Mouse (Mus musculus): ENCODE measurements around the gene Rer1. TPM values are rescaled to one million over a fixed set of nuclear protein-coding genes. Genes with fewer than 3 reads are reported as not detected.

Gene Rer1
- polyA plus RNA-seq, 1 experiment from 2014 or later, result 149 TPM

- Histone ChIP-seq H3K36me3 (ENCODE audit: control insufficient read depth, insufficient read depth, low read length) (no peaks in the 10 kb centered on the region), H3K9me3 (ENCODE audit: control insufficient read depth, low read length) (peaks cover 2% of the 10 kb centered on the region; the same call in 1 of the 2 replicates), H3K4me3 (ENCODE audit: low read depth, low read length) (no peak overlapping the region), H3K27me3 (ENCODE audit: control insufficient read depth, insufficient read depth, low read length) (no peaks in the 10 kb centered on the region), H3K27ac (replicated peaks; ENCODE audit: low read depth, low read length) (peak overlapping the region; percentile 59; the same call in 1 of the 2 replicates), H3K4me2 (ENCODE audit: low read depth, severe bottlenecking) (no peak overlapping the region), H3K4me1 (ENCODE audit: control insufficient read depth, insufficient read depth, low read length) (peaks cover 32% of the 10 kb centered on the region), H3K9ac (ENCODE audit: low read length) (no peak overlapping the region)
- ATAC-seq (ENCODE audit: insufficient number of reproducible peaks, low FRiP score, low TSS enrichment, low read depth), result no peak
- DNase-seq (ENCODE audit: low spot score), result no peak
- 70% methylated on average over 5 of the region's 5 CpGs for WGBS
These were observed 34.4 kb upstream of the Rer1 start for GRCm38 (mm10) chr4:155120583-155120982.

- no peak overlapping the region for H3K4me2 ChIP-seq (ENCODE audit: low read depth, severe bottlenecking)
- ATAC-seq (ENCODE audit: insufficient number of reproducible peaks, low FRiP score, low TSS enrichment, low read depth), result no peak
- DNase-seq (ENCODE audit: low spot score), result no peak
- H3K27ac ChIP-seq (replicated peaks; ENCODE audit: low read depth, low read length), result no peak overlapping the region
- H3K4me3 ChIP-seq (ENCODE audit: low read depth, low read length), result no peak overlapping the region
- H3K36me3 ChIP-seq (ENCODE audit: control insufficient read depth, insufficient read depth, low read length), result no peaks in the 10 kb centered on the region
- no peaks in the 10 kb centered on the region for H3K27me3 ChIP-seq (ENCODE audit: control insufficient read depth, insufficient read depth, low read length)
- peaks cover 2% of the 10 kb centered on the region; the same call in 1 of the 2 replicates for H3K9me3 ChIP-seq (ENCODE audit: control insufficient read depth, low read length)
- peaks cover 32% of the 10 kb centered on the region for H3K4me1 ChIP-seq (ENCODE audit: control insufficient read depth, insufficient read depth, low read length)
- H3K9ac ChIP-seq (ENCODE audit: low read length), result no peak overlapping the region
- WGBS, result 78% methylated on average over 7 of the region's 7 CpGs
These were observed 33.9 kb upstream of the Rer1 start for GRCm38 (mm10) chr4:155120038-155120437.

- no peak for ATAC-seq (ENCODE audit: insufficient number of reproducible peaks, low FRiP score, low TSS enrichment, low read depth)
- WGBS, result 89% methylated on average over 10 of the region's 10 CpGs
- H3K4me2 ChIP-seq (ENCODE audit: low read depth, severe bottlenecking), result no peak overlapping the region
- H3K27ac ChIP-seq (replicated peaks; ENCODE audit: low read depth, low read length), result no peak overlapping the region
- no peak for DNase-seq (ENCODE audit: low spot score)
- H3K4me3 ChIP-seq (ENCODE audit: low read depth, low read length), result no peak overlapping the region
- H3K27me3 ChIP-seq (ENCODE audit: control insufficient read depth, insufficient read depth, low read length), result no peaks in the 10 kb centered on the region
- H3K9ac ChIP-seq (ENCODE audit: low read length), result no peak overlapping the region
- no peaks in the 10 kb centered on the region for H3K36me3 ChIP-seq (ENCODE audit: control insufficient read depth, insufficient read depth, low read length)
- H3K9me3 ChIP-seq (ENCODE audit: control insufficient read depth, low read length), result peaks cover 2% of the 10 kb centered on the region; the same call in 1 of the 2 replicates
- peaks cover 26% of the 10 kb centered on the region for H3K4me1 ChIP-seq (ENCODE audit: control insufficient read depth, insufficient read depth, low read length)
These were observed 32.1 kb upstream of the Rer1 start for GRCm38 (mm10) chr4:155118278-155118677.

GRCm38 (mm10) chr4:155117396-155117978 lies 31.3 kb upstream of the Rer1 start:
- no peaks in the 10 kb centered on the region for H3K27me3 ChIP-seq (ENCODE audit: control insufficient read depth, insufficient read depth, low read length)
- 75% methylated on average over 6 of the region's 6 CpGs for WGBS
- H3K9ac ChIP-seq (ENCODE audit: low read length), result no peak overlapping the region
- no peak for DNase-seq (ENCODE audit: low spot score)
- no peak overlapping the region for H3K4me3 ChIP-seq (ENCODE audit: low read depth, low read length)
- peaks cover 2% of the 10 kb centered on the region; the same call in 1 of the 2 replicates for H3K9me3 ChIP-seq (ENCODE audit: control insufficient read depth, low read length)
- H3K36me3 ChIP-seq (ENCODE audit: control insufficient read depth, insufficient read depth, low read length), result no peaks in the 10 kb centered on the region
- H3K4me1 ChIP-seq (ENCODE audit: control insufficient read depth, insufficient read depth, low read length), result peaks cover 21% of the 10 kb centered on the region
- no peak for ATAC-seq (ENCODE audit: insufficient number of reproducible peaks, low FRiP score, low TSS enrichment, low read depth)
- H3K4me2 ChIP-seq (ENCODE audit: low read depth, severe bottlenecking), result no peak overlapping the region
- H3K27ac ChIP-seq (replicated peaks; ENCODE audit: low read depth, low read length), result no peak overlapping the region

GRCm38 (mm10) chr4:155116607-155117006 lies 30.4 kb upstream of the Rer1 start:
- H3K36me3 ChIP-seq (ENCODE audit: control insufficient read depth, insufficient read depth, low read length), result no peaks in the 10 kb centered on the region
- no peaks in the 10 kb centered on the region for H3K27me3 ChIP-seq (ENCODE audit: control insufficient read depth, insufficient read depth, low read length)
- 91% methylated on average over 4 of the region's 4 CpGs for WGBS
- DNase-seq (ENCODE audit: low spot score) (no peak), ATAC-seq (ENCODE audit: insufficient number of reproducible peaks, low FRiP score, low TSS enrichment, low read depth) (no peak)
- peaks cover 15% of the 10 kb centered on the region for H3K4me1 ChIP-seq (ENCODE audit: control insufficient read depth, insufficient read depth, low read length)
- H3K9me3 ChIP-seq (ENCODE audit: control insufficient read depth, low read length), result peaks cover 2% of the 10 kb centered on the region; the same call in 1 of the 2 replicates
- H3K27ac ChIP-seq (replicated peaks; ENCODE audit: low read depth, low read length), result no peak overlapping the region
- no peak overlapping the region for H3K9ac ChIP-seq (ENCODE audit: low read length)
- H3K4me2 ChIP-seq (ENCODE audit: low read depth, severe bottlenecking), result no peak overlapping the region
- no peak overlapping the region for H3K4me3 ChIP-seq (ENCODE audit: low read depth, low read length)

GRCm38 (mm10) chr4:155113766-155114410 lies 27.7 kb upstream of the Rer1 start:
- Histone ChIP-seq H3K9me3 (ENCODE audit: control insufficient read depth, low read length) (no peaks in the 10 kb centered on the region), H3K36me3 (ENCODE audit: control insufficient read depth, insufficient read depth, low read length) (no peaks in the 10 kb centered on the region), H3K9ac (ENCODE audit: low read length) (no peak overlapping the region), H3K4me2 (ENCODE audit: low read depth, severe bottlenecking) (no peak overlapping the region), H3K27ac (replicated peaks; ENCODE audit: low read depth, low read length) (no peak overlapping the region), H3K4me1 (ENCODE audit: control insufficient read depth, insufficient read depth, low read length) (peaks cover 5% of the 10 kb centered on the region; the same call in 1 of the 2 replicates), H3K4me3 (ENCODE audit: low read depth, low read length) (no peak overlapping the region), H3K27me3 (ENCODE audit: control insufficient read depth, insufficient read depth, low read length) (no peaks in the 10 kb centered on the region)
- DNase-seq (ENCODE audit: low spot score) (no peak), ATAC-seq (ENCODE audit: insufficient number of reproducible peaks, low FRiP score, low TSS enrichment, low read depth) (no peak)
- WGBS, result 68% methylated on average over 8 of the region's 8 CpGs

GRCm38 (mm10) chr4:155109471-155109870 lies 23.3 kb upstream of the Rer1 start:
- H3K36me3 ChIP-seq (ENCODE audit: control insufficient read depth, insufficient read depth, low read length), result no peaks in the 10 kb centered on the region
- no peak for ATAC-seq (ENCODE audit: insufficient number of reproducible peaks, low FRiP score, low TSS enrichment, low read depth)
- H3K9ac ChIP-seq (ENCODE audit: low read length), result no peak overlapping the region
- no peak overlapping the region for H3K4me2 ChIP-seq (ENCODE audit: low read depth, severe bottlenecking)
- H3K27ac ChIP-seq (replicated peaks; ENCODE audit: low read depth, low read length), result no peak overlapping the region
- H3K4me3 ChIP-seq (ENCODE audit: low read depth, low read length), result no peak overlapping the region
- no peak for DNase-seq (ENCODE audit: low spot score)
- 65% methylated on average over 5 of the region's 5 CpGs for WGBS
- H3K9me3 ChIP-seq (ENCODE audit: control insufficient read depth, low read length), result no peaks in the 10 kb centered on the region
- peaks cover 2% of the 10 kb centered on the region; the same call in 1 of the 2 replicates for H3K4me1 ChIP-seq (ENCODE audit: control insufficient read depth, insufficient read depth, low read length)
- no peaks in the 10 kb centered on the region for H3K27me3 ChIP-seq (ENCODE audit: control insufficient read depth, insufficient read depth, low read length)

GRCm38 (mm10) chr4:155107886-155108285 lies 21.7 kb upstream of the Rer1 start:
- Histone ChIP-seq H3K4me3 (ENCODE audit: low read depth, low read length) (no peak overlapping the region), H3K36me3 (ENCODE audit: control insufficient read depth, insufficient read depth, low read length) (no peaks in the 10 kb centered on the region), H3K4me2 (ENCODE audit: low read depth, severe bottlenecking) (no peak overlapping the region), H3K27ac (replicated peaks; ENCODE audit: low read depth, low read length) (no peak overlapping the region), H3K9me3 (ENCODE audit: control insufficient read depth, low read length) (no peaks in the 10 kb centered on the region), H3K4me1 (ENCODE audit: control insufficient read depth, insufficient read depth, low read length) (peaks cover 2% of the 10 kb centered on the region; the same call in 1 of the 2 replicates), H3K9ac (ENCODE audit: low read length) (no peak overlapping the region), H3K27me3 (ENCODE audit: control insufficient read depth, insufficient read depth, low read length) (no peaks in the 10 kb centered on the region)
- WGBS, result 91% methylated on average over 4 of the region's 4 CpGs
- no peak for DNase-seq (ENCODE audit: low spot score)
- no peak for ATAC-seq (ENCODE audit: insufficient number of reproducible peaks, low FRiP score, low TSS enrichment, low read depth)
